Comparison of ENCODE assay signal across 8 mouse cellular contexts in the genomic region with DNA sequence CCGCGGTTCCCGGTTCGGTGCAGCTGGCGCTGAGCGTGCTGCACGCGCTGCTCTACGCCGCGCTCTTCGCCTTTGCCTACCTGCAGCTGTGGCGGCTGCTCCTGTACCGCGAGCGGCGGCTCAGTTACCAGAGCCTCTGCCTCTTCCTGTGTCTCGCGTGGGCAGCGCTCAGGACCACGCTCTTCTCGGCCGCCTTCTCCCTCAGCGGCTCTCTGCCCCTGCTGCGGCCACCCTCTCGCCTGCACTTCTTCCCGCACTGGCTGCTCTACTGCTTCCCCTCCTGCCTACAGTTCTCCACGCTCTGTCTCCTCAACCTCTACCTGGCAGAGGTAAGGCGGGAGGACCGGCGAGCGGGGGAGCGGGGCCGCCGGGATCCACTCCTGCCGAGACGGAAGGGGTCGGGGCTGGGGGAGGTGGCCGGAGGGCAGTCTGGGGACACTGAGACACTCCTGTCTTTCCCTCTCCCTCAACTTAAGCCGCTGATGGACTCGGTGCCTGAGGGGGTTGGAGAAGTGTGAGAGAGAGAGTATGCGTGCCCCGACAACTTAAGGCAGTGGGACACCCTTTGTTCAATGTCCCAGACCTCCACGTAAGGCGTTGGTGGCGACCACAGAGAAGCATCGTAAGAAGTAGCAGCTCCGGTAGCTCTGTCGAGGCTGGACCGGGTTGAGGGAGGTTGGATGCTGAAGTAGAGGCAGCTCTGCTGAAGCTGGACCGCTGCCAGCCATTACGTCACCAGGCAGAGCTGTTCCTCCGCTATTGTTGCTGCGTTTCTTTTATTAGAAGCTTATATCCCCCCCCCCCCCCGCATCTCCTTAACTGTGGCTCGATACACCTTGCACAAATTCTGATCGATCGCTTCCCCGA. TPM values are rescaled to one million over a fixed set of nuclear protein-coding genes. Genes with fewer than 3 reads are reported as not detected.
DNase-seq lines count a peak whose midpoint lies in the region; ATAC-seq and TF ChIP-seq lines count a peak whose summit lies in the region.

A gene (minus strand): TSS at position 239 of the 867 bp plus-strand sequence.

- peak; percentile 21; the same call in 1 of the 2 replicates for ATAC-seq in lung, embryonic 15.5 days (ENCODE audit: borderline replicate concordance, extremely low read depth, low FRiP score, low TSS enrichment)

- peak within 1 kb of the TSS; percentile 82 for H3K4me3 ChIP-seq in hindbrain, embryonic 10.5 days
- peak within 1 kb of the TSS; percentile 68 for H3K4me3 ChIP-seq in lung, embryonic 15.5 days
- H3K4me3 ChIP-seq in olfactory bulb, adult 2 months (ENCODE audit: insufficient read depth, low read depth, low read length) = peak within 1 kb of the TSS; percentile 98

- TF ChIP-seq CTCF in olfactory bulb, adult 2 months (IDR thresholded peaks at IDR 0.05; ENCODE audit: insufficient read depth, low read depth, low read length) = no peak

- 0 out of 2 replicates have a peak, but pooled peaks cover 2% of the 10 kb centered on the region for H3K36me3 ChIP-seq in hindbrain, embryonic 10.5 days
- no peaks in the 10 kb centered on the region for H3K36me3 ChIP-seq in lung, embryonic 15.5 days

- peak within 1 kb of the TSS; percentile 94 for H3K27ac ChIP-seq in hindbrain, embryonic 10.5 days
- H3K27ac ChIP-seq in lung, embryonic 15.5 days = peak within 1 kb of the TSS; percentile 92
- peak within 1 kb of the TSS; percentile 91 for H3K27ac ChIP-seq in olfactory bulb, adult 2 months (ENCODE audit: insufficient read depth, low read depth, low read length)

- no peaks in the 10 kb centered on the region for H3K9me3 ChIP-seq in hindbrain, embryonic 10.5 days
- H3K9me3 ChIP-seq in lung, embryonic 15.5 days = no peaks in the 10 kb centered on the region

- no peak for TF ChIP-seq POLR2A in olfactory bulb, adult 2 months (IDR thresholded peaks at IDR 0.05; ENCODE audit: insufficient read depth, low read depth, low read length)

- H3K27me3 ChIP-seq in hindbrain, embryonic 10.5 days (ENCODE audit: insufficient read depth, poor library complexity, severe bottlenecking) = no peaks in the 10 kb centered on the region
- H3K27me3 ChIP-seq in lung, embryonic 15.5 days = no peaks in the 10 kb centered on the region

- peak within 1 kb of the TSS; percentile 93 for H3K4me2 ChIP-seq in lung, embryonic 15.5 days

- peak; percentile 62 for DNase-seq in ES-CJ7 (ENCODE audit: low read depth, low spot score)
- peak; percentile 87 for DNase-seq in cerebellum, adult 8-10 months
- DNase-seq in frontal cortex, adult 2 months (ENCODE audit: extremely low spot score in 1 of 2, low spot score in 1 of 2) = peak; percentile 67 to 82
- DNase-seq in hindbrain, embryonic 10.5 days (ENCODE audit: low spot score) = peak; percentile 80
- peak; percentile 59 for DNase-seq in layer of hippocampus, adult 9-10 months (ENCODE audit: low spot score)
- DNase-seq in thymus, adult 18-20 months = peak; percentile 51 to 60

- peak within 1 kb of the TSS; percentile 61 for H3K9ac ChIP-seq in lung, embryonic 15.5 days

- under 1% methylated on average over 59 of the region's 59 CpGs for WGBS in hindbrain, embryonic 10.5 days
- WGBS in lung, embryonic 15.5 days = under 1% methylated on average over 59 of the region's 59 CpGs
- under 1% methylated on average over 59 of the region's 59 CpGs for WGBS in olfactory bulb, adult 2 months

- H3K4me1 ChIP-seq in hindbrain, embryonic 10.5 days (replicated peaks) = peaks cover 18% of the 10 kb centered on the region
- peaks cover 8% of the 10 kb centered on the region for H3K4me1 ChIP-seq in lung, embryonic 15.5 days
- H3K4me1 ChIP-seq in olfactory bulb, adult 2 months (ENCODE audit: control insufficient read depth, insufficient read depth, low read length) = peaks cover 3% of the 10 kb centered on the region; the same call in 1 of the 2 replicates

RNA-seq across cellular contexts. Expression of the gene that starts here (rescaled TPM):
- polyA plus RNA-seq in frontal cortex, adult 2 months (2012; rRNA removed) = 43.1 and 43.5 TPM in 2 replicates
- polyA plus RNA-seq in hindbrain, embryonic 10.5 days (2016; fragmentation: Nextera tagmentation; extraction: Ambion mirVana) = 15.1 and 16.5 TPM in 2 replicates
- 13.0 and 16.0 TPM in 2 replicates for polyA plus RNA-seq in lung, embryonic 15.5 days (2015; fragmentation: Nextera tagmentation; extraction: Ambion mirVana)
- 60.2 TPM in 1 of 2 replicates, not detected in the other for polyA plus RNA-seq in olfactory bulb, adult 2 months (2012; ENCODE audit: insufficient read depth, insufficient read length, low replicate concordance, missing spikeins)

Comparison
In these comparisons a context has a peak if more than half of its experiments do, and no peak if none do; other contexts are left out.
1. Peak in every context shown above with its lines: DNase-seq, ATAC-seq, H3K4me3 ChIP-seq and H3K27ac ChIP-seq.